Mouse (Mus musculus) MEL (cell line): ENCODE results near the gene Tbc1d16. TPM values are rescaled to one million over a fixed set of nuclear protein-coding genes. Genes with fewer than 3 reads are reported as not detected.

Experiments
- DNase-seq: peaks from one replicate; pipeline ENCODE4 v3.0.0; 2011; ENCODE audit warnings: low read depth, low spot score
- H3K27ac ChIP-seq: 2 replicates; pipeline ENCODE4 v1.5.1; 2012; ENCODE audit warnings: low read depth, mild to moderate bottlenecking, control low read depth, low read length, moderate library complexity; ENCODE audit not compliant: control insufficient read depth
- H3K27me3 ChIP-seq, 2 experiments: fragments of 150-350 bp in 1 of 2; sonication (generic) in 1 of 2; 2 replicates each; pipeline ENCODE4 v1.6.1; 2012; ENCODE audit warnings: low read length in 2 of 2, mild to moderate bottlenecking in 2 of 2, improper control_type of control experiment in 1 of 2, moderate library complexity in 1 of 2; ENCODE audit not compliant: insufficient read depth in 2 of 2, control insufficient read depth in 1 of 2
- H3K36me3 ChIP-seq, 2 experiments: 2 replicates each; pipeline ENCODE4 v1.6.1; 2012 to 2014; ENCODE audit warnings: low read length in 2 of 2, improper control_type of control experiment in 1 of 2, inconsistent platforms in 1 of 2, mild to moderate bottlenecking in 1 of 2; ENCODE audit not compliant: insufficient read depth in 2 of 2, control insufficient read depth in 1 of 2
- H3K4me1 ChIP-seq, 2 experiments: fragments of 150-350 bp in 1 of 2; sonication (generic) in 1 of 2; 2 replicates each; pipeline ENCODE4 v1.6.1; 2012; ENCODE audit warnings: low read length in 2 of 2, improper control_type of control experiment in 1 of 2, mild to moderate bottlenecking in 1 of 2; ENCODE audit not compliant: insufficient read depth in 2 of 2, control insufficient read depth in 1 of 2
- H3K4me3 ChIP-seq, 2 experiments: fragments of 150-350 bp in 1 of 2; sonication (generic) in 1 of 2; 2 replicates each; pipeline ENCODE4 v1.5.1; 2012; ENCODE audit warnings: low read depth in 2 of 2, low read length in 2 of 2, mild to moderate bottlenecking in 2 of 2, moderate library complexity in 2 of 2, control low read depth in 1 of 2, improper control_type of control experiment in 1 of 2; ENCODE audit not compliant: control insufficient read depth in 1 of 2, insufficient read depth in 1 of 2
- H3K79me2 ChIP-seq: 2 replicates; pipeline ENCODE4 v1.6.1; 2012; ENCODE audit warnings: mild to moderate bottlenecking, low read length, moderate library complexity; ENCODE audit not compliant: control insufficient read depth, poor library complexity, insufficient read depth
- H3K9ac ChIP-seq: 2 replicates; pipeline ENCODE4 v1.6.1; 2012; ENCODE audit warnings: low read depth, mild to moderate bottlenecking, control low read depth, low read length, moderate library complexity; ENCODE audit not compliant: control insufficient read depth, poor library complexity, severe bottlenecking
- H3K9me3 ChIP-seq: fragments of 150-350 bp; sonication (generic); replicated peaks from 2 replicates; pipeline ENCODE4 v1.6.1; 2012; ENCODE audit warnings: mild to moderate bottlenecking, low read length, improper control_type of control experiment, moderate library complexity; ENCODE audit not compliant: insufficient read depth
- BHLHE40 ChIP-seq: IDR thresholded peaks from 2 replicates; pipeline ENCODE4 v1.6.1; 2012; ENCODE audit warnings: low read depth, mild to moderate bottlenecking, inconsistent platforms, low read length, improper control_type of control experiment, borderline replicate concordance
- CHD1 ChIP-seq: IDR thresholded peaks from 2 replicates; pipeline ENCODE4 v1.6.1; 2012; ENCODE audit warnings: low read depth, mild to moderate bottlenecking, inconsistent platforms, low read length, improper control_type of control experiment
- CHD2 ChIP-seq: IDR thresholded peaks from 2 replicates; pipeline ENCODE4 v1.6.1; 2011; ENCODE audit warnings: low read length, improper control_type of control experiment
- CTCF ChIP-seq, 3 experiments: IDR thresholded peaks in 2 of 3; conservative IDR thresholded peaks in 1 of 3; 2 replicates each; pipeline ENCODE4 v1.5.1; 2011 to 2012; ENCODE audit warnings: low read length in 3 of 3, low read depth in 2 of 3, mild to moderate bottlenecking in 2 of 3, improper control_type of control experiment in 1 of 3, inconsistent platforms in 1 of 3, mixed read lengths in 1 of 3, moderate library complexity in 1 of 3; ENCODE audit not compliant: control insufficient read depth in 1 of 3, insufficient read depth in 1 of 3, poor library complexity in 1 of 3, severe bottlenecking in 1 of 3
- EP300 ChIP-seq, 2 experiments: IDR thresholded peaks; 2 replicates each; pipeline ENCODE4 v1.6.1; 2011; ENCODE audit warnings: improper control_type of control experiment in 2 of 2, low read length in 2 of 2, low read depth in 1 of 2, mild to moderate bottlenecking in 1 of 2
- MAFK ChIP-seq: IDR thresholded peaks from 2 replicates; pipeline ENCODE4 v1.6.1; 2011; ENCODE audit warnings: low read depth, mild to moderate bottlenecking, low read length, improper control_type of control experiment, borderline replicate concordance
- MAX ChIP-seq: IDR thresholded peaks from 2 replicates; pipeline ENCODE4 v1.6.1; 2011; ENCODE audit warnings: low read length, improper control_type of control experiment
- MAZ ChIP-seq: IDR thresholded peaks from 2 replicates; pipeline ENCODE4 v1.6.1; 2012; ENCODE audit warnings: low read depth, mild to moderate bottlenecking, inconsistent platforms, low read length, improper control_type of control experiment
- MEF2A ChIP-seq: IDR thresholded peaks from 2 replicates; pipeline ENCODE4 v1.6.1; 2014; ENCODE audit warnings: low read depth, mild to moderate bottlenecking, inconsistent platforms, low read length, improper control_type of control experiment; ENCODE audit not compliant: poor library complexity, insufficient replicate concordance, severe bottlenecking; ENCODE audit errors: extremely low read depth
- POLR2A ChIP-seq, 2 experiments: IDR thresholded peaks; 2 replicates each; pipeline ENCODE4 v1.6.1; 2011 to 2012; ENCODE audit warnings: low read length in 2 of 2, mild to moderate bottlenecking in 2 of 2, control low read depth in 1 of 2, improper control_type of control experiment in 1 of 2, low read depth in 1 of 2, moderate library complexity in 1 of 2; ENCODE audit not compliant: control insufficient read depth in 1 of 2, insufficient read depth in 1 of 2, poor library complexity in 1 of 2
- POLR2AphosphoS2 ChIP-seq: IDR thresholded peaks from 2 replicates; pipeline ENCODE4 v1.6.1; 2011; ENCODE audit warnings: low read length, improper control_type of control experiment
- POLR2AphosphoS5 ChIP-seq: IDR thresholded peaks from 2 replicates; pipeline ENCODE4 v1.6.1; 2012; ENCODE audit warnings: low read depth, borderline replicate concordance, mild to moderate bottlenecking, inconsistent platforms, low read length, moderate library complexity, mixed read lengths
- RAD21 ChIP-seq: IDR thresholded peaks from 2 replicates; pipeline ENCODE4 v1.6.1; 2011; ENCODE audit warnings: mild to moderate bottlenecking, low read depth, low read length, improper control_type of control experiment
- SIN3A ChIP-seq: IDR thresholded peaks from 2 replicates; pipeline ENCODE4 v1.6.1; 2012; ENCODE audit warnings: low read length, improper control_type of control experiment, inconsistent platforms
- TAL1 ChIP-seq: IDR thresholded peaks from 2 replicates; pipeline ENCODE4 v1.6.1; 2012; ENCODE audit warnings: mild to moderate bottlenecking, inconsistent platforms, low read length, moderate library complexity, mixed read lengths
- UBTF ChIP-seq: IDR thresholded peaks from 2 replicates; pipeline ENCODE4 v1.6.1; 2012; ENCODE audit warnings: low read depth, mild to moderate bottlenecking, inconsistent platforms, low read length, improper control_type of control experiment, moderate library complexity, borderline replicate concordance; ENCODE audit not compliant: insufficient read depth
- USF1 ChIP-seq: IDR thresholded peaks from 2 replicates; pipeline ENCODE4 v1.6.1; 2014; ENCODE audit warnings: low read depth, mild to moderate bottlenecking, inconsistent platforms, low read length, improper control_type of control experiment, moderate library complexity
- USF2 ChIP-seq, 2 experiments: IDR thresholded peaks; 2 replicates each; pipeline ENCODE4 v1.6.1; 2011 to 2012; ENCODE audit warnings: improper control_type of control experiment in 2 of 2, low read length in 2 of 2, borderline replicate concordance in 1 of 2, inconsistent platforms in 1 of 2, low read depth in 1 of 2, mild to moderate bottlenecking in 1 of 2; ENCODE audit not compliant: insufficient read depth in 1 of 2
- ZKSCAN1 ChIP-seq: IDR thresholded peaks from 2 replicates; pipeline ENCODE4 v1.6.1; 2012; ENCODE audit warnings: low read depth, mild to moderate bottlenecking, inconsistent platforms, low read length, improper control_type of control experiment, moderate library complexity
- polyA plus RNA-seq, 2 experiments: library from polyadenylated mRNA; stranded (reverse) in 1 of 2; unstranded in 1 of 2; fragments of >175 nt in 1 of 2; fragments of >200 nt in 1 of 2; gene quantifications; 2 replicates each; pipeline versions ENCODE4 v1.2.1 to v1.2.4; 2012; ENCODE audit warnings: low replicate concordance in 2 of 2, low read depth in 1 of 2; ENCODE audit not compliant: insufficient read length in 2 of 2, insufficient read depth in 1 of 2, missing spikeins in 1 of 2
- total RNA-seq: library from RNA; depleted of rRNA; stranded (reverse); fragments of 300-350 nt; gene quantifications from 2 replicates; pipeline ENCODE4 v1.2.3, GENCODE M21; 2012

The Tbc1d16 gene
- total and polyA plus RNA-seq, 3 experiments = 13.6 to 19.2 TPM; not detected in 1

DNA sequence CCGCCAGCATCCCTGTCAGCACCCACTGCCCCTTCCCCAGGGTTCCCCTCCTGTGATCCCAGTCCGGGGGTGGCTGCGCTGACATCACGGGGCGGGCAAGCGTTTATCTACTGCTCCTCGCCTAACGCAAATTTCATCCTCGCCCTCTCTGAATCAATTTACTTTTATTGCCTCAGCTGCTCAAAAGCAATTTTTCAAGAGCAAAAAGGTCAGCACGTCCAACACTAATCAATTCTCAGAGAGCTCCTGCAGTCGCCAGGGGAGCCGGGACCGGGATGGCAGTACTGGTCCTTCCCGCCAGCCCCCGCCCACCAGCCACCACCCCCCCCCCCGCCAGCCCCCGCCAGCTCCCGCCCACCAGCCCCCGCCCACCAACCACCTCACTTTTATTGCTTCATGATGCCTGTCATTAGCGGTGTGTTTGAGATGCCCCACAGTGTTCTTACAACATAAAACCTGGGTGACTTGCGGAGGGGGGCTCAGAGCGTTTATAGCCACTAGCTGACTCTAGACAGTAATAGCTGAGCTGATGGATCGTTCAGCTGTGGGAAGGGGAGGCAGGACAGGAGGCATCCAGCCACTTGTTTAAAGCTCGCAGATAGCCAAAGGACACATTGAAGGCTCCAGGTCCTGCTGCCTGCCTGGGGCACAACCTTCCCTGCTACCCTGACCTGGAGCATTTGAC, 98.1 kb downstream of the Tbc1d16 start:
- Histone ChIP-seq H3K9me3 (no peaks in the 10 kb centered on the region), H3K27ac (no peak overlapping the region), H3K79me2 (no peaks in the 10 kb centered on the region; the same call in 1 of the 2 replicates), H3K4me1 (peaks cover 0 to 24% of the 10 kb centered on the region in 2 experiments; a peak in 3 of 4 replicates), H3K36me3 (peaks cover 0 to 13% of the 10 kb centered on the region in 2 experiments; a peak in 2 of 4 replicates), H3K27me3 (no peaks in the 10 kb centered on the region), H3K9ac (no peak overlapping the region), H3K4me3 (no peak overlapping the region)
- no peak for DNase-seq
- no peak for TF ChIP-seq UBTF
- no peak for TF ChIP-seq BHLHE40
- TF ChIP-seq MAX = no peak
- no peak for TF ChIP-seq TAL1
- no peak for TF ChIP-seq USF1
- TF ChIP-seq SIN3A = no peak
- TF ChIP-seq CHD1 = no peak
- no peak for TF ChIP-seq RAD21
- no peak for TF ChIP-seq POLR2AphosphoS2
- TF ChIP-seq MEF2A = no peak
- no peak for TF ChIP-seq POLR2A (IDR thresholded peaks at IDR 0.05; ENCODE audit: control insufficient read depth in 1 of 2, insufficient read depth in 1 of 2, low read depth in 1 of 2, low read length in 2 of 2, poor library complexity in 1 of 2)
- no peak for TF ChIP-seq MAFK

- Histone ChIP-seq H3K4me3 (no peak overlapping the region), H3K79me2 (no peaks in the 10 kb centered on the region; the same call in 1 of the 2 replicates), H3K9me3 (no peaks in the 10 kb centered on the region), H3K27ac (no peak overlapping the region), H3K36me3 (peaks cover 0 to 9% of the 10 kb centered on the region in 2 experiments; a peak in 2 of 4 replicates), H3K27me3 (no peaks in the 10 kb centered on the region), H3K4me1 (peaks cover 0 to 19% of the 10 kb centered on the region in 2 experiments; a peak in 2 of 4 replicates), H3K9ac (no peak overlapping the region)
- DNase-seq = no peak
- TF ChIP-seq MEF2A = no peak
- no peak for TF ChIP-seq CHD2
- TF ChIP-seq USF2 (IDR thresholded peaks at IDR 0.05; ENCODE audit: borderline replicate concordance in 1 of 2, insufficient read depth in 1 of 2, low read depth in 1 of 2, low read length in 2 of 2) = no peak
- TF ChIP-seq EP300 (IDR thresholded peaks at IDR 0.05; ENCODE audit: low read depth in 1 of 2, low read length in 2 of 2) = no peak
- TF ChIP-seq TAL1 = no peak
- no peak for TF ChIP-seq CTCF (IDR thresholded peaks at IDR 0.05 in 2 of 3, conservative IDR thresholded peaks at IDR 0.05 in 1 of 3; ENCODE audit: control insufficient read depth in 1 of 3, insufficient read depth in 1 of 3, low read depth in 2 of 3, low read length in 3 of 3, poor library complexity in 1 of 3, severe bottlenecking in 1 of 3)
- TF ChIP-seq ZKSCAN1 = no peak
- no peak for TF ChIP-seq MAZ
- TF ChIP-seq POLR2AphosphoS5 = no peak
Measured at GRCm38 (mm10) chr11:119129281-119130058, 98.8 kb downstream of the Tbc1d16 start.
